Mouse (Mus musculus) megakaryocyte-erythroid progenitor cell, adult 5-6 weeks (primary cell): Measurements from ENCODE around the gene Fer1l5. TPM values are rescaled to one million over a fixed set of nuclear protein-coding genes. Genes with fewer than 3 reads are reported as not detected.

Experiments used
- ATAC-seq: replicated peaks from 2 replicates; pipeline ENCODE4 v1.8.0; 2016; ENCODE audit warnings: mild to moderate bottlenecking, inconsistent platforms; ENCODE audit not compliant: severe bottlenecking, poor library complexity, low FRiP score, low TSS enrichment
- total RNA-seq, 2 experiments: library from RNA; stranded (forward) in 1 of 2; stranded (reverse) in 1 of 2; fragments of 200-1000, 215-1000 nt in 1 of 2; fragments of >200 nt in 1 of 2; fragmentation: Nextera tagmentation in 1 of 2; gene quantifications; 2 replicates each; pipeline ENCODE4 v1.2.3; 2014 to 2017

Gene Fer1l5
- total RNA-seq (2014; fragmentation: Nextera tagmentation) (not detected in 2 replicates), total RNA-seq (2017) (not detected in 2 replicates)

DNA sequence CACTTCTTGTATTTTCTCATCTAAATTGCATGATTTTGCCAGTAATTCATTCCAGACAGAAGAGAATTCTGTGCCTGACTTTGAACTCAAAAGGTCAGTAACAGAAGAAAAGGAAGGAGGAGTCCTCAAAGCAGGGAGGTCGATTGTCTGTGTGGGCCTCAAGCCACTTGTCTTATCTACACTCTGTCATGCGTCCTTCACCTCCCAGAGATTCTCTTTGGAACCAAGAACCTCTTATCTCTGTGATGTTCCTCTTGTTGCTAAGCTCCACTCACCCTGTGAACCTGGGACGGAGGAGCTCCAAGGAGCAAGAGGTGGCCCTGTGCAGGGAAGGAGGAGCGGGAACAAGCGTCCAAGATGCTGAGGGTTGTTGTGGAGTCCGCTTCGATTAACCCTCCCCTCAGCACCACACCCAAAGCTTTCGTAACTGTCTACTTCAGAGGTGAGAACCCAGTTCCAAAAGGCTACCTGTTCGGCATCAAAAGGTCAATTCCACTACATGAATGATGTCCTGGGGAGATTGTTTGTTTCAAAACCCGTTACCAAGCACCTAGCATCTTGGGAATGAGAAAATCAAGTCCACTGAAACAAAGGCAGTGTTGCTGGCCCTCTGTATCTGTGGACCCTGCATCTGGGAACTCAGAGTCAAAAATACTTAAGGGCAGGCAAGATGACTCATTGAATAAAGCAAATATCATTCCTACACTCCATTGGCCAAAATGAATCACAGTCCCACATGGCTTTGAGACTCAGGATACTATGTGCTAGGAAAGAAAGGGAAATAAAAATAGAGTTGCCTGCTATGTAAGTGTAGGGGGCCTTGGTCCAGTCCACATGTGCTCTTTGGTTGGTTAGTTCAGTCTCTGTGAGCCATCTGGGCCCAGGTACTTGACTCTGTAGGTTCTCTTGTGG, at the start of gene Fer1l5:
Gene Fer1l5, plus strand, starts transcription at position 358 of the 912 bp plus-strand sequence.
- no peak for ATAC-seq

DNA sequence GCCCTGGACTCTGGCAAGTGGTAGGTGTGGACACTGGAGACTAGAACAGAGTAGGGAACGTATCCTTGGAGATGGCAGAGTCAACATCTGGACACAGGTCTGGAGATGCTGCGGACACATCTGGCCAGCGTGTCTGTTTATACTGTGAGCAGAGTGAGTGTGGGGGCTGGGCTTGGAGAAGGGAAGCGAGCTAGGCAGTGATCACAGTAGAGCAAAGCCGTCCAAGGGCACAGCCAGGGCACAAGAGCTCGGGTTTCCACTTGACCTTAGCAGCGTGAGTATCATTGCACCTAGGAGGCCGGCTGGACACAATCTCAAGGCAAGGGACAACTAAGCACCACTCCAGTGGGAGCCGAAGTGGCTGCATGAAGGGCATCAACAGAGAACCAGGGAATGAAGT, 49.0 kb upstream of the Fer1l5 start:
- ATAC-seq, result no peak

DNA sequence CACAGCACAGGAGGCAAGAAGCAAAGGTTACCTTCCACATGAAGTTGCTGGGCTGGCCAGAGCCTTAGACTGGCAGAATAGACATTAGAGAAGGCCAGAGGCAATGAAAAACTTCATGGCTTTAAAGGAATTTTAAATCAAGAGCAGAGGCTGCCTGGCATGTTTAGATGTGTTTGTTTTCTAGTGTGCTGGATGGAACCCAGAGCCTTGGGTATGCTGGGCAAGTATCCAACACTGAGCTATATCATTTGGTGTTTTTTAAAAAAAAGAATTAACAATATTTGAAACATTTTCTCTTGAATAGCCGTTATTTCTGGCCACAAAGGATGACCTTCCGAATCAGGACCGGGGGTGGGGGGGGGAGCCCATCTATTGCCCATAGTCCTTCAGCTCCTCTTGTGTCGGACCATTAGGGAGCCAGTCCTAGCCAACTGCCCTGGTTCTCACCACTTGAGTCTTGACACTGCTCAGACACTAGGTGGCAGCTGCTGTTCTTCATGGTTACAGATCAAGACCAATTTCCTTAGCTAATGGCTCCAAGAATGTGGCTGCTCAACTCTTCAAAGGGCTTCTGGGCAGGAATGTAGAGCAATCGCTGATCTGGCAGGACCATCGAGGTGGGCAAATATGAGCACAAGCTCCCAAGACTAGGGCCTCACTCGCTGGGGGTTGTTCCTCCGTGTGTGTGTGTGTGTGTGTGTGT, 48.2 kb upstream of the Fer1l5 start:
- peak; percentile 80 for ATAC-seq

DNA sequence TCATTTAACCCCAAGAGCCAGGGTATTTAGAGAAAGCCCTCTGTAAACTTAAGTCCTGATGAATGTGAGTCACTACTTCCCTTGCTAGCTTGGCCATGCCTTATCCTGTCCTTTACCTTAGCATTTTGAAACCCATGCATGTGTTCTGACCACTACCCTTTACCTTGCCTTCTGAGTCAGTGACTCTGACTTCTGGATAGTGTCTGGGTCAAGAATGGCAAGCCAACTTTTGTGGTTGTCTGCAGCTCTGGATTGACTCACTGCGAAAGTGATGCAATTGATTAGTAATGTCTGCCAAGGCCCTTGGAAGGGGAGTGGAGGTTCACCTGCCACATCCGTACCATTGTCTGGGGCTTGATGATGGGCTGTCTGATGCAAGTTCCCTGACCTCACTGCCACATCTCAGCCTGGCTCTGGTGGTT, 46.2 kb upstream of the Fer1l5 start:
- ATAC-seq, result no peak

DNA sequence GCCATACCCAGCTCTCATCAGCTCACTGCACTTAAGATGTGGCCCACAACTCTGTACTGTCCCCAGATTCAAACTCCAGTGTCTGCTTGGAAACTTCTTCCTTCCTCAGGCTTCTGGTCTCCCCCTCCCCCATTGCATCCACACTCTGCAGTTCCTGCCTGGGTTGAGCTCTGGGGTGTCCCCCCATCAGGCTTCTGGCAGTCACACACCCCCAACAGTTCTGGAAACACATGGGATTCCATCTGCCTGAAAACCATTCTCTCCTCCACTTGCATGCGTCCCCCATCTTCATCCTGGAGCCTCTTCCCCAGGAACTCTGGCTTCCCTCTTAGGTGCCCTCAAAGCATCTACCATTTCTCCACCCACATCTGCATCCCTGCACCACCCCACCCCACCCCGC, 45.3 kb upstream of the Fer1l5 start:
- no peak for ATAC-seq

DNA sequence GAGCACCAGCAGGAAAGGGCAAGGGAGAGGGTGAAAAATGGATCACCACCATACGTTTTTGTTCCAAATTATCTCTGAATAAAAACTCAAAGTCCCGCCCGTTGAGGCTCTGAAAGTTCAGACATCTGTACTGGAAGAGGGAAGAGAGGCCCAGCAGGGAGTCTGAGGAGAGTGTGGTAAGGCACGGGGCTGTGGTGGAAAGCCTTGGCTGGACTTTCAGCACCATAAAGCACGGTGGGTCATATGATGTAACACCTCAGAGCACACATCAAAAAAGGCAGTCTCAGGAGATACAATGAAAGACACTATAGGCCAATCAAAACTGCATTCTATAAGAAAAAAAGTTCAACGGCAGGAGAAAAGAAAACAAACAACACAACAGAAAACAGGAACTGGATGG, 40.3 kb upstream of the Fer1l5 start:
- ATAC-seq, result no peak

DNA sequence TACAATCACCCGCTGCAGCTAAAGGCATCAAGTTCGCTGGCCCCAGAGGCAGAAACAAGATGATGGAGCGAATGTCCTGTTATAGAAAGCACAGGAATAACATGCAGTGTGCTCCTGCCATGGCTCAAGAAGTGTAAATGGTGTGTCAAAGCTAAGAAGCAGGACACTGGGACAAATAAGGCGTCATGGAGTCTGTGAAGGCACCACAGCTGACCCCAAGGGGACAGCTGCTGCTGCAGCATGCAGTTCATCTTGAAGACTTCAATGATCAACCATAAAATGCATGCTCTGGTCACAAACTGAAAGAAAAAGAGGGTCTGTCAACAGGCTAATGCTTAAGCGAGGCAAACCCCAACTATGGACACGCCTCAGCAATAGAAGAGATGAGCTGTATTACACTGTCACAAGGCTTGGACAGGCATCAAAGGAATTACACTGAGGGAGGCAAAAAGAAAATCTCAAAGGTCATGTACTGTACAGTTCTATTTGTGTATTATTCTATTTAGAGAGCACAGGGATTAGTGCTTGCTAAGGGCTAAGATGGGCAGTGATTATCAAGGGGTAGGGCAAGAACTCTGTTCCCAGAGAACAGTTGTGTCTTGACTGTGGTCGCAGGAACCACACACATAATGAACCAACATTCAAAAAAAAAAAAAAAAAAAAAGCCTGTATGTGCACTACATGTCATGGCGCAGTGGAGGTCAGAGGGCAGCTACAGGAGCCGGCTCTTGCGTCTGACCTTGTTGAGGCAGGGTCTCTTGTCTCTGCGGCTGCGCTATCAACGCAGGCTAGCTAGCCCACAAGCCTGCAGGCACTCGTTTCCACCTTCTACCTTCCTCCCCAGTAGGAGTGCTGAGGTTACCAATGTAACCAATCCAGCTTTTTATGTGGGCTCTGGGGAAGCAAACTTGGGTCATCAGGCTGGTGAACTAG, 38.9 kb upstream of the Fer1l5 start:
- ATAC-seq, result no peak

DNA sequence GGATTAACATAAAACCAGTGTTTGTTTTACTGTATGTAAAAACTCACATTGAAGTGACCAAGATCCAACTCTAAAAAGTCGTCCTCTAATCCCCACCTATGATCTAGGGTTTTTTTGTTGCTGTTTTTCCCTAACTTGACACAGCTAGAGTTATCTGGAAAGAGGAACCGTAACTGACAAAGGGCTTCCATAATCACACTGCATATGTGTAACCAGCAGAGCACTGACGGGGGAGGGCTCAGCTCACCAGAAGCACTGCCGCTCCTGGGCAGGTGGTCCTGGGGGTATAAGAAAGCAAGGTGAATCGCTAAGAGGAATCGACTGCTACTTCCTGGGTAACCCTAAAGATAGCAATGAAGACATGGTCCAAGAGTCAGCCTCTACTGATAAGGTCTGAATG, 29.5 kb upstream of the Fer1l5 start:
- no peak for ATAC-seq

DNA sequence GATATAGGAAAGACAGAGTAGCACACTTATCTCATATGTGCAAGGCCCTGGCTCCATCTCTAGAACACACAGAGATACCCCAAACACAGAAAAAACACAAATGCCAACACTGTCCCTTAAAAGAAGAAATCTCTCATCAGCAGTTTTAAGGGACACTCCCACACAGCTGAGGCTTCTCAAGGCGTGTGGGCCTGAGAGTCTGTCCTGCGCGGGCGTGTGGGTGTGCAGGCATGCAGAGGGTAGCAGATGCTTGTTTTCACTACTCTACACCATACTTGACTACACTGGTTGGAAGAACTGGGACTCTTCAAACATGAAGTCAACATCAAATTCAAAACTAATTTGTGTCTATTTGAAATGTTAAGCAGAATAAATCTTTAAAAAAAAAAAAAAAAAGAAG, 19.7 kb upstream of the Fer1l5 start:
- ATAC-seq, result no peak

DNA sequence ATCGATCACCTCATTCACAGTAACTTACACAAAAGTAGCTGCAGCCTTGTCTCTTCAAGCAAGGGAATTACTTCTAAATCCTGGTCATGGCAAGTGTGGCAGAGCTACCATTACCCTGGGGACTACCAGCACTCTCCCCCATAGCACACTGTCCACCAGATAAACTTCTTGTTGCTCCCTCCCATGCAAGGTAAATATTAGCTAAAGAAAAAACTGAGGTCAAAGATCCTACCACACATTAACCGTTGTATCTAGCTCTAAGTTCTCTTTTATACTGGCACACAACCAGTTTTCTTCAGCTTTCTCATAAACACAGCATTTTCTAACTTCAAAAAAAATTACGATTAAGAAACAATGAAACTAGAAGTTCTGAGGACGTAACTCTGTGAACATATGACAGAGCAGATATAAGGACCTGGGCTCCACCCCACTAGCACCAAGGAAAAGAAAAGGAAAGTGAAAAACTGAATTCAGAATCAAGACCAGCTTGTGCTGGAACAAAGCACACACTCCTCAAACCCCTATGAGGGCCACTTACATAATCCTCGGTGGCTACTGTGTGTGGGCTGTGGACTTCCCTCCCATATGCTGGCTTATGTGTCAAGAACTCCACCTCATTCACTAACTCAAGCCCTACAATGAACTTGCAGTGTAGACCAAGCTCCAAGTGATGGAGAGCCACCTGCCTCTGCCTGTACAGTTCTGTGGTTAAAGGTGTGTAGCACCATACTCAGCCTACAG, 15.0 kb upstream of the Fer1l5 start:
- no peak for ATAC-seq

DNA sequence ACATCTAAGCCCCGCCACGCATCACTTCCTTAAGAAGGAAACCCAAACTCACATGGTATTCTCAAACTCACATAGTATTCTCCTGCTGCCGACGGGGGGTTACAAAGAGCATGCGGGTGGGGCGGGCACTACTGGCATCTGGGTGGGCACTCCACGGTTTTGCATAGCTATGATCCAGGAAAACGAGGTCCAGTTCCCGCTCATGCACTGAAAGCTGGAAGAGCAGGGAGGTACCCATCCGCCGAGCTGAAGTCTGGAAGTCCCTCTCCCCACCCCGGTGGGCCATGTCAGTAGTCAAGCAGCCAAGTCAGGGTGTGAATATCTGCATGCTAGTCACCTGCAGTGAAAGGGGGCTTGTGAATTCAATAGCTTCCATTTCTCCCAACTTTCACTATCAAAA, 4.4 kb upstream of the Fer1l5 start:
- no peak for ATAC-seq

DNA sequence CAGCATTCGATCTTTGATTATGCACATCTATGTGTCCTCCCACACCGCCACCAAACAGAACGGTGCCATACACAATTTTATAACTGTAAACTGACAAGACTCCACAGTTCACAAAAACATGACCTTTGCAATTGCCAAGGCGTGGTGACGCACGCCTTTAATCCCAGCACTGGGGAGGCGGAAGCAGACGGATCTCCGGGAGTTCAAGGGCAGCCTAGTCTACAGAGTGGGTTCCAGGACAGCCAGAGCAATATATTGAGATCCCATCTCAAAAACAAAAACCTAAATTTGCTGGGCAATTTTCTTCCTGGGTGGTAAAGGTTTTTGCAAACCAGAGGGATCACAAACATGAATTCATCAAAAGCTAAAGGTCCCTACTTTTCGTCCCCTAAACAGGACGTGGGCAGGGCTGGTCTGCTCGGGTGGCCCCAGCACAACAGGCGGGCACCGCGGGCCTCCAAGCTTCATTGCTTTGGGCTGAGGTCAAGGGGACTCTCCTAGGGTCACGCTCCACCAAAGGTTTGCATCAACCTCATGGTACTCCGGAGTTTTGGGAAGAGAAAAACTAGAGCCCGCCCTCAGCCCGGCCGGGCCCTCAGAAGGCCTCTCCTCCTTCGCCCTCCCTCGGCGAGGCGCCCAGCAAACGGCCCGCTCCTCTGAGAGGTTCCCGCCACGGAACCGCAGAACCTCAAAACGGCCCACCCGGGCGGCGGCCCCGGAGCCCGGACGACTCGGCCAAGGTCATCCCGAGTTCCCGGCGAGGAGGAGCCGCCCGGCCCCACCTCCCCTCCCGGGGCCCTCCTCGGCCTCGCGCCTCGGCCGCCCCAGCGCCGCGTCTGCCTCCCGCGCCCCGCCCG, 3.8 kb upstream of the Fer1l5 start:
- peak; percentile 48 for ATAC-seq

DNA sequence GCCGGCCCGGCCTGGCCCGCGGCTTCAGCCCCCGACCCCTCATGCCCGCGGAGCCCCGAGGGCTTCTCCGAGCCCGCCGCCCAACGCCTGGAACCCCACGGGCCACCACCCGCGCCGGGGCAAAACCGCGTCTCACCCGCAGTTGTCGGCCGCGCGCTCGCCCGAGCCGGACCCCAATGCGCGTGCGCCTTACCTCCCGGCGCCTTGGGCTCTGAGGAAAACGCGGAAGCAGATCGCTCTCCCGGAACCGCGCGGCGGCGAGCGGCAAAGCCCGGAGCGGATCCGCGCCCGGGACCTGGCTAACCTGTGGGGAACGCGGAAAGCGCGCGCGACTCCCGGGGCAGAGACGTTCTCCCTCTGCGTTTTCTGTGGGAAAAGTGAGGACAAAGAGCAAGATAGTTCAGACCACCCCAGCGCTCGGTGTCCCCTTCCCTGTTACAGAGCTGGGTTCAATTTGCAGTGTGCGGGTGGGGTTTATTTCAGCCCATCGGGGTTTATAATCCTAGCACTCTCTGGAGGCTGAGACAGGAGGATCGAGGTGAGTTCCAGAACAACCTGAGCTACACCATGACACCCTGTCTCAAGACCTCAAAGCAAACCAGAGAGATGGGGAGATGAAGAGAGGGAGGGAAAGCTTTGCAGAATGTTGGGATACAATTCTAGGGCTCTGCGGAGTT, 3.0 kb upstream of the Fer1l5 start, which contains the start of gene Kansl3:
Gene Kansl3, minus strand, starts transcription at position 213 of the 677 bp plus-strand sequence.
- ATAC-seq, result peak; percentile 71

DNA sequence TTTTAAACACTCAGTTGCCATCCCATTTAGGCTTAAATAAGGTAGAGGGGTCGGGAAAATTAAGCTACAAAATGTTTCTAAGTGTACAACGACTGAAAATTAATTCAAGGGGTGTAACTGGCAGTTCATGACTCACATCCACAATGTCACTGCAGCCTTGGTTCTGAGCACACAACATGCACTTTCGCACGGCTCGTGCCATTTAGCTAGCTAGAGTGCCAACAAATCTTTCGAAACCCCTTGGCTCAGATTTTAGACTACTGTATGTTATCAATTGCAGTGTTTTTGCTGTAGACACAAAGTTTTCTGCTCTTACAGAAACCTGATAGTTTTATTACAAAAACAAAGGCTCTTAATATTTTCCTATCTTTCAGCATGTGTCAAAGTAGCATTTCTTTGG, 1.2 kb upstream of the Fer1l5 start:
- ATAC-seq, result no peak

DNA sequence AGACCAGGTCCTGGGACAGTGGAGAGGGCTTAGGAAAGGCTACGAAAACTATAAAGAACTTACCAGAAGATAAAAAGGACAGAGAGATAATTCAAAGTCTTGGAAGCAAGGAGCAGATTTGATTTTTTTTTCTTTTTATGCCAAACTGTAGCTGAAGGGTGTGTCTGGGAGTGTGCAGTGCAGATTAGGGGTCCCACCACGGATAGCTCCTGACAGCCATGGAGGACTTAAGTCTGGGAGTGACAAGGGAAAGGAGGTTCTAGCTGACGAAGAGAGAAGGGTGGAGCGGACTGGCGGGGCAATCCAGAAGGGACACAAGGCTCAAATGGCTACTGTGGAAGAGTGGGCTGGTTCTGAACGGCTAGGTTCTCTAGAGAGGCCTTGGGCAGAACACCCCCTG, 6.8 kb downstream of the Fer1l5 start:
- peak; percentile 80 for ATAC-seq

DNA sequence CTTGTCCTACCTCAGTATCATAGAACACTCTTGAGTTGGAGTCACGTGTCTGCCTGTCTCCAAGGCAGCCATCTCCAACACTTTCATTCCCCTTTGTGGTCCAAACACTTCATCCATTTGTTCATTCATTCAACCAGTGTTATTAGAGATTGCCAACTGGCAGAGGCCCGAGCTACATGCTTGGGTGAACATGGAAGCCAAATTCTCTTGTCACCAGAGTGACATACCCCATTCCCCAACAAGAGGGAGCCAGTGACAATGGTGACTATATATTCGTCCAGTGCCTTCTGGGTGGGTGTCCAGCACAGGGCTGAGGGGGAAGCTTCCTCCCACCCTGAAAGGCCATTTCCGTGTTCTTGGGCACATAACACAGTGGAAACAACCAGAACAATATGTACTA, 7.5 kb downstream of the Fer1l5 start:
- no peak for ATAC-seq

DNA sequence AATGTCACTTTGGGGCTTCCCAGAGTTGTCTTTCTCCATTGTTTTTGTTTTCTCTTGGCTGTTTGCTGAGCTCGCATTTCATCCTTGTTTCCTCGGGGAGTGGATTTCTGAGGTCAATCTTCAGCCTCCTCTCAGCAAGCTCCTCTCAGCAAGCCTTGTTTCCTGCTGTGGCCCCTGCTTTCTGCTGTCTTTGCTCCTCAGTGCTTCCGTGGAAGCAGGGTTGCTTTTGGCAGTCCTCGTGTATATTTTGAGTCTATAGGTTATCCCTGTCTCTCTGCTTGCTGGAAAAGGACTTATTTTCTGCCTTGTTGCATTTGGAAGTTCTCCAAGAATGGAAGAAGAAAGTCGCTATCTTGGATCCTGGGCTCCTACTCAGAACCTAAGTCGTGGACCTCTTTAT, 24.9 kb downstream of the Fer1l5 start:
- ATAC-seq, result no peak

DNA sequence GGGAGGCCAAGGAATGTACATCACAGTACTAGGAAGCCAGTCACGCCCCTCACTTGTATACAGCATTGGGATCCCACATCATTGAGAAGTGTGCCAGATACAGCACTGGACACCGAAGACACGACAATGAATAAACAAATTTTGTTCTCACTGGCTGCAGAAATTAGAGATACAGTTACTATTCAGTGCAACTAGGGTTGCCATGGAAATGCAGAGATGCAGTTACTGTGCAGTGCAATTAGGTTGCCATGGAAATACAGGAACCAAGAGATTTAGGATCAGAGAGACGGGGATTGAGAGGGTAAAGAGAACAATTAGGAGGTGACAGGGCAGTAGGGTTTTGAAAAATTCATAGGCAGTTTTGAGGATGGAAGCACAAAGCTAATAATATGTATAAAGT, 29.4 kb downstream of the Fer1l5 start:
- ATAC-seq, result no peak
